Comparison of ENCODE assay signal across 8 mouse cellular contexts in the genomic region with DNA sequence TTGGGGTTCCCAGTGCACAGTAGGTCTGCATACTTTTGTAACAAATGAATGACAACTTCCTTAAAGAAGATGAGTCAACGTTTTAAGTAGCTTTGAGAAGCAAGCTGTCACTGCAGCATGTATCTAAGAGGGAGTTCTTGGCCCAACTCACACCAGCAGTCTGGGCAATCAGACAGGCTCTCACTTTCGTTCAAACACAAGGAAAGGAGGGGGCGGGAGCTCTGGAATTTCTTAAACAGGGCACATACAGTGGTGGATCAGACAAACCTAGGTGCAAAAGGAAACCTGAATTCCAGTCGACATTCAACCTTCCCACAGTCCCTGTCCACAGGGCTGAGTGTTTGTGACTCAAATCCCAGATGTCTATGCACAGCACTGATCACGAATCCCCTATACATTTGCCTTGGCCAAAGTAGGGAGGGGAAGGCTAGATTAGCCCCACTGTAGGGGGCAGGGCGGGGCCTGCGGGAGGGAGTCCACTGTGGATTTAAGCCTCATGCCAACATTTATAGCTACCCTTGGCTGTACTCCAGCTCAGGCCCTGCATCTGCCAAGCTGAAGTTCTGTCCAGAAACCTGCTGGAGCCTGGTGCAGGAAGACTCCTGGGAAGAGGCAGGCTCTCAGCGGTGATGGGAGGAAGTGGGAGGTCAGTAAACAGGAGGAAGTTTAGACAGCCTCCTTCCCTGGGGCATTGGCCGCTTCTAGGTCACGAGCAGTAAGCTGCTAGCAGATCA.
A peak's percentile ranks its signal among the peaks of the same experiment; 100 is the strongest.
DNase-seq lines count a peak whose midpoint lies in the region; ATAC-seq lines count a peak whose summit lies in the region.

No protein-coding gene starts in this region.

- no peaks in the 10 kb centered on the region for H3K4me1 ChIP-seq in forebrain, embryonic 14.5 days (ENCODE audit: control insufficient read depth, insufficient read depth, low read length)
- 0 out of 2 replicates have a peak, but pooled peaks cover 4% of the 10 kb centered on the region for H3K4me1 ChIP-seq in forebrain, embryonic 16.5 days (replicated peaks; ENCODE audit: control insufficient read depth, insufficient read depth, low read length)
- H3K4me1 ChIP-seq in kidney, embryonic 16.5 days (ENCODE audit: insufficient read depth, low read length) = no peaks in the 10 kb centered on the region; the same call in 1 of the 2 replicates
- no peaks in the 10 kb centered on the region for H3K4me1 ChIP-seq in forebrain, embryonic 12.5 days

- no peak overlapping the region for H3K27ac ChIP-seq in forebrain, embryonic 14.5 days (ENCODE audit: low read depth, low read length)
- no peak overlapping the region for H3K27ac ChIP-seq in forebrain, embryonic 16.5 days (ENCODE audit: low read length)
- H3K27ac ChIP-seq in kidney, embryonic 16.5 days (ENCODE audit: low read length) = peak overlapping the region; percentile 47; the same call in 1 of the 2 replicates
- H3K27ac ChIP-seq in forebrain, embryonic 12.5 days = no peak overlapping the region

- 64% methylated on average over 10 of the region's 10 CpGs for whole genome bisulfite sequencing in forebrain, embryonic 14.5 days
- 60% methylated on average over 10 of the region's 10 CpGs for WGBS in forebrain, embryonic 16.5 days
- 30% methylated on average over 10 of the region's 10 CpGs for WGBS in kidney, embryonic 16.5 days
- 66% methylated on average over 10 of the region's 10 CpGs for WGBS in forebrain, embryonic 12.5 days

- no peak overlapping the region for H3K4me2 ChIP-seq in forebrain, embryonic 14.5 days (ENCODE audit: low read length)
- H3K4me2 ChIP-seq in forebrain, embryonic 16.5 days (ENCODE audit: low read length) = no peak overlapping the region
- H3K4me2 ChIP-seq in kidney, embryonic 16.5 days (replicated peaks; ENCODE audit: low read depth, low read length) = peak overlapping the region; percentile 22; the same call in 1 of the 2 replicates
- H3K4me2 ChIP-seq in forebrain, embryonic 12.5 days = no peak overlapping the region

- H3K9me3 ChIP-seq in forebrain, embryonic 14.5 days (replicated peaks; ENCODE audit: control insufficient read depth, low read length) = no peaks in the 10 kb centered on the region
- no peaks in the 10 kb centered on the region for H3K9me3 ChIP-seq in forebrain, embryonic 16.5 days (ENCODE audit: control insufficient read depth, low read length)
- H3K9me3 ChIP-seq in kidney, embryonic 16.5 days (ENCODE audit: low read length) = no peaks in the 10 kb centered on the region
- no peaks in the 10 kb centered on the region for H3K9me3 ChIP-seq in forebrain, embryonic 12.5 days

- no peaks in the 10 kb centered on the region for H3K27me3 ChIP-seq in forebrain, embryonic 14.5 days (replicated peaks; ENCODE audit: control insufficient read depth, insufficient read depth, low read length)
- no peaks in the 10 kb centered on the region for H3K27me3 ChIP-seq in forebrain, embryonic 16.5 days (replicated peaks; ENCODE audit: control insufficient read depth, insufficient read depth, low read length)
- no peaks in the 10 kb centered on the region for H3K27me3 ChIP-seq in kidney, embryonic 16.5 days (ENCODE audit: insufficient read depth, low read length)
- H3K27me3 ChIP-seq in forebrain, embryonic 12.5 days = no peaks in the 10 kb centered on the region

- no peak overlapping the region for H3K9ac ChIP-seq in forebrain, embryonic 14.5 days (ENCODE audit: low read length)
- no peak overlapping the region for H3K9ac ChIP-seq in forebrain, embryonic 16.5 days (replicated peaks; ENCODE audit: low read depth, low read length)
- H3K9ac ChIP-seq in kidney, embryonic 16.5 days (replicated peaks; ENCODE audit: low read length) = no peak overlapping the region
- H3K9ac ChIP-seq in forebrain, embryonic 12.5 days = no peak overlapping the region

- ATAC-seq in forebrain, embryonic 14.5 days = no peak
- ATAC-seq in forebrain, embryonic 16.5 days = no peak
- peak; percentile 89 for ATAC-seq in kidney, embryonic 16.5 days (ENCODE audit: low FRiP score, low TSS enrichment)
- no peak for ATAC-seq in forebrain, embryonic 12.5 days (ENCODE audit: low FRiP score)

- H3K36me3 ChIP-seq in forebrain, embryonic 14.5 days (ENCODE audit: control insufficient read depth, insufficient read depth, low read length) = no peaks in the 10 kb centered on the region
- H3K36me3 ChIP-seq in forebrain, embryonic 16.5 days (ENCODE audit: control insufficient read depth, insufficient read depth) = no peaks in the 10 kb centered on the region
- no peaks in the 10 kb centered on the region for H3K36me3 ChIP-seq in kidney, embryonic 16.5 days (ENCODE audit: insufficient read depth, low read length)
- H3K36me3 ChIP-seq in forebrain, embryonic 12.5 days (replicated peaks) = no peaks in the 10 kb centered on the region

- H3K4me3 ChIP-seq in forebrain, embryonic 14.5 days (ENCODE audit: low read depth, low read length) = no peak overlapping the region
- no peak overlapping the region for H3K4me3 ChIP-seq in forebrain, embryonic 16.5 days (replicated peaks; ENCODE audit: low read length)
- no peak overlapping the region for H3K4me3 ChIP-seq in kidney, embryonic 16.5 days (ENCODE audit: low read length)
- no peak overlapping the region for H3K4me3 ChIP-seq in forebrain, embryonic 12.5 days (replicated peaks)

- peak; percentile 38 for DNase-seq in forebrain, embryonic 14.5 days (ENCODE audit: low spot score)
- peak; percentile 7 for DNase-seq in 3134 (ENCODE audit: extremely low read depth, insufficient read length, low spot score)
- peak; percentile 71 for DNase-seq in cerebellum, adult 8-10 months
- peak; percentile 78 to 89 for DNase-seq in heart, adult 18-20 months
- DNase-seq in ovary, postnatal 36 days (ENCODE audit: low spot score) = peak; percentile 64

Comparison
In these comparisons a context has a peak if more than half of its experiments do, and no peak if none do; other contexts are left out.
1. DNase-seq: peak in every context shown above with its lines; median percentile 84 in heart, adult 18-20 months; 71 in cerebellum, adult 8-10 months; 64 in ovary, postnatal 36 days; 38 in forebrain, embryonic 14.5 days; 7 in 3134.